Mouse (Mus musculus): ENCODE measurements around the gene Phlpp2.

Phlpp2 gene

DNA sequence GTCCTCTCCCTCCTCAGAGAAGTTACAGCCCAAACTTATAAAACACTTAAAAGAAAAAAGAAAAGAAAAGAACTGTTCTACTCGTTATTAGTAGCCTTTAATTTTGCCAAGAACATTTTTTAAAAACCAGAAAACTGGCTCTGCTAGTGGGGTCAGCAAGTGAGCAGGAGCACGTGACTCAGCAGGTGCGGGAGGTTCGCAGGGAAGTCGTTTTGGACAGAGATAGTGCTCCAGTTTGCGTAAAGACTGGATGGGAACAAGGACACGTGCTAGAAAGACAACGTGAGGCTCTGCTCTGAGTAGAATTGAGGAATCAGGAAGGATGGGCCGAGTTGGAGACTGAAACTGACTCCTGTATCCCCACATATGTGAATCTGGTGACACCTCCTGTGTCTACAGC, 94.6 kb downstream of the Phlpp2 start:
- DNase-seq (ENCODE audit: low read depth, low spot score) = no peak

DNA sequence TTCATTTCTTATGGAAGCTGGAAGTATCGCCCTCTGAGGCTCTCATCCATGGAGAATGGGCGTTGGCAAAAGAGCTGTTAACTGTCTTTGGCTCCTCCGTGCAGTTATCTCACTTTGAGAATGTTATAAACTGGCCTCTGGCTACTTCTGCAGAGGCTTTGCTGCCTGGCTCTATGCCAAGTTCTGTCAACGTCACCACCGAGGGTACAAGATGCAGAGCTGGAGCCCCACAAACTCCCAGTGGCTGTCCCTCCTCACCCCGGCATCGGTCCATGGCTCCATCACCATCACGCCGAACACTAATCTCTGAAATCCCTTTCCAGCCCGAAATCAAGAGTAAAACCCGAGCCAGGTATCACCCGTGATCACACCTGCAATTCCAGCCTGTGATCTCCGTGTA, 95.1 kb downstream of the Phlpp2 start:
- no peak for DNase-seq (ENCODE audit: low read depth, low spot score)

DNA sequence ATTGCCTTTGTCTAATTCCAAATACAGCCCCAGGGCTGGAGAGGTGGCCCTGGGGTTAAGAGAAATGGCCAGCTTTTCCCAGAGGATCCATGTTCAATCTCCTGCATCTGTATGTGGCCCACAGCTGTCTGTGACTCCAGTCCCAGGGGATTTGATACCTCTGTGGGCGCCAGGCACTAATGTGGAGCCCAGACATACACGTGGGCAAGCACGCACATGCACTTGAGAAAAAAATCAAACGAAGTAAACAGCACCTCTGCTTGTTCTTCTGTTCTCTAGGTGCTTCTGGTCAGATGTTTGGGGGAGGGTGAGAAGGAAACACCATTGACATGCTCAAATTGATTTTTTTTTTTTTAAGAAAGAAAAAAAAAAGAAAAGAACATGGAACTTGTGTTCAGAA, 95.8 kb downstream of the Phlpp2 start:
- DNase-seq (ENCODE audit: low read depth, low spot score) = no peak

DNA sequence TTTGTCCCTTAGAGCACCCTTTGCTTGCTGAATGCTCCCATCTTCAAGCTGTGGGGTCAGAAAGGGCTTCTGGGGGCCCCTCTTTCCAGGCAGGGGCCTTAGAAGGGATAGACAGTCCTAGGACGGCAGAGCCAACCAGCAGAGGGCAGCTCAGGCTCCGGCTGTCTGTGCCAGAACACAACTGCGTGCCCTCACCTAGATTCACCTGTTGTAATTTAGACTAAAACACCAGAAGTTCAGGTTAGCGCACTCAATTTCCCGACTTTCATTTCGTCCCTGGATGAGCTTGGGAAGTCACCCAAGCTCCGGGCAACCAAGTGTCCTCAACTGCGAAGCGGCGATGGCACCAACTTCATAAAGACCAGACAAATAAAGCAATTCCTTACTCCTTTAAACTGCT, 100.5 kb downstream of the Phlpp2 start:
- DNase-seq (ENCODE audit: low read depth, low spot score) = no peak

DNA sequence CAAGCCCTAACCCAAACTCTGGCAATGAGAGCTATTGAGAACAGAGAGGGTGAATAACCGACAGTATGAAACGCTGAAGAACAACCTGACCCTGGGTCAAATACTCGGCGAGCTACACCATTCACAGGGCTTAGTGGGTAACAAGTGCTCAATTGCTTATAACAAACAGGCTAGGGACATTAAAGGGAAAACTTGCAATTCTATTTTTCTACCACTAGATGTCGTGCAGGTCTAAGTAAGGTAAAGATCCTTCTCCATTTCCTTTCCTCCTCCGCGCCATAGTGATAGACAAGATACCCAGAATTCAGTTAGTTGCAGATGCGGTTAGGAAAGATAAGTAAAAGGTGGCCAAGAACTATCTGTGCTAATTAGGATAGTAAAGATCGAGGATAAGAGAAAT, 102.0 kb downstream of the Phlpp2 start:
- DNase-seq (ENCODE audit: low read depth, low spot score) = peak; percentile 82

DNA sequence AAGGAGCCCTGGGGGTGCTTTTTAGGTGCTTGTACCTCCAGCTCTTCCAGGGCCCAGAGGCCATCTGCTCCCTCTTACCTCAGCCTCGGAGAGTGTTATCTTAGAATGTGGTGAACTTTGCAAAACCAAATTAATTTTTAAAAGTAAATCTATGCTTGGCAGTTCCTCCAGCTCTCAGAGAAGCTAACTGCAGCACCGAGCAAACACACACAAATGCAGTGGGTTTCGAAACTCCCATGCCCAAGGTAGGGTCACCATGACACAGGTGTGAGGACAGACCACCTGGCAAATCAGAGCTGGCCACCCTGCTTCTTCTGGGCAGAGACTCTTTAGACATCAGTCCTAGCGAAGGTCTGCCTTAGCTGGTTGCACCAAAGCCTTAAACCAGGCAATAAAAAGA, 104.6 kb downstream of the Phlpp2 start:
- DNase-seq (ENCODE audit: low read depth, low spot score) = no peak

DNA sequence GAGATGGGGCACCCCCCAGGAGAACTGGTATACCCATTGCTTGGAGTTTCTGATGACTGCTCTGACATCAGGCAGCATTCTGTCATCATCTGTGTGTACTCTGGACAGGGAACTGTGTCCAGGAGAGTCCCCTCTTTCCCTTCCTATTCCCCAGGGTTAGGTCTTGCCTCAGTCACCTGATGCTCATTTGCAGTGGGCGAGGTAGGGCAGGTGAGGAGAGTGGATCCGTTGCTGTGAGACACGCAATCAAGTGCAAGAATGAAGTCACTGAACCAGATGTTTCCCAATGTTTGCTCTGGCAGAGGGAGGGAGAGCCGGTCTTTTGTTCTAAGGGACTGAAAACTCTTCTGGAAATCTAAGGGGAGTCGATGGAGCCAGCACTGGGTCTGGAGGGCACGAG, 111.0 kb downstream of the Phlpp2 start:
- no peak for DNase-seq (ENCODE audit: low read depth, low spot score)

DNA sequence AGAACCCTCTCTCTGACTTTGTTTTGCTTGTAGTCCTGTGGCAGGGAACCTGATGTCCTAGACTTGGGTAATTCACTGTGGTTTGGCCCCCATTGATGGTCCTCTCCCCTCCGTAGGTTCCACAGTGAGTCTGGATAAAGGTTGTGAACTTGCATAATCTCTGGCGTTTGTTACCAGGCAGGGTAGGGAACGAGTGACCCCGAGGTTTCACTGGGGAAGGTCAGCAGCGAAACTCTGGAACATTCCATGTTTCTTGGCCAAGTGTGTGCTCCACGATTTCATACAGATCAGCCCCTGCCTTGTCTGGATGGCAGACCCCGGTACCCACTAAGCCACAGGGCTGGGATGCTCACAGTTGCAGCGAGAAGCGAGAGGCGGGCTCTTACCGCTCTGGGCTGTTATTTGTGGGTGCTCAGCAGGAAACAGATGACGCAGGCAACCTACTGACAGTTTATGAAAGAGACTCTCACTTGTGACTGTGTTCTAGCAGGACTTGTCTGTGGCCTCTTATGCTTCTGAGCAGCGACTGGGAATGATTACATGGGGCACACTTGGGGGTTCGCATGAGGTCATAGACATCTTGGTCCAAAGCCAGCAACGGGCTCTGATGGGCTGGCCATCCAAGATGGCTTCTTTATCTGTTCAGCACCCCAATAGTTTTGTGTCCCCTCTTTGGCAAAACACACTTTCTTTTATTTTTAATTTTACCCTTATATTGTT, 114.2 kb downstream of the Phlpp2 start:
- no peak for DNase-seq (ENCODE audit: low read depth, low spot score)

DNA sequence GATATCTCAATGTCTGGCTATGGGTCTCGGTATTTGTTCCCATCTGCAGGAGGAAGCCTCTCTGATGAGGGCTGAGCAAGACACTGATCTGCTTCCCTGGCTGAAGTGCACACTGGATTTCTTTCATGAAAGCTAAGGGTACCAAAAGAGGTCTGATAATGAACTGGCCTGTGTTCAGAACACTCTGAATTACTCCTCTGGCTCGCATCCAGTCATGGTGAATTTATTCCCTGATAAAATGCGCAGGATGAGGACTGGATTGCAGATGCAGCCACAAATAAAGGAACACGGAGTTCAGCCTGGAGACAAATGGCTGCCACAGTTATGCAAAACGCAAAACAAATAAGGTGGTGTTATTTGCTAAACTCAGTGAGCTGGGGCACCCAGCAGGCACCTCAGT, 115.6 kb downstream of the Phlpp2 start:
- DNase-seq (ENCODE audit: low read depth, low spot score) = peak; percentile 58

DNA sequence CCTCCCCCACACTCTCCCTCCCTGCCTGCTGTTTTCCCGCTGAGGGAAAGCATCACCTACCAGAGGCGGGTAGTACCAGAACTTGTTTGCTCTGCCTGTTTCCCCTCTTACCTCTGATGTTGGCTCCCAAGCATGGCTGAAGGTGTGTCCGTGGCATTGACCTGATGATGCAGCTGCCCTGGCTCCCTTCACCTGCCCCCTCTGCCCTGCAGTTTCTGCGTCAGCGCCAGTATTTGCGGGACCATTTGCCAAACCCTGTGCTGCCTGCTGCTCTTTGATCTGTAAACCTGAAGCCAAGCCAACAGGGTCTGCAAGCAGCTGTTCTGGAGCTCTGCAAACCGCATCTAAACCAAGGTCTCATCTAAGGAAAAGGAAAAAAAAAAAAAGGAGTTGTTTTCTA, 118.0 kb downstream of the Phlpp2 start:
- DNase-seq (ENCODE audit: low read depth, low spot score) = no peak

DNA sequence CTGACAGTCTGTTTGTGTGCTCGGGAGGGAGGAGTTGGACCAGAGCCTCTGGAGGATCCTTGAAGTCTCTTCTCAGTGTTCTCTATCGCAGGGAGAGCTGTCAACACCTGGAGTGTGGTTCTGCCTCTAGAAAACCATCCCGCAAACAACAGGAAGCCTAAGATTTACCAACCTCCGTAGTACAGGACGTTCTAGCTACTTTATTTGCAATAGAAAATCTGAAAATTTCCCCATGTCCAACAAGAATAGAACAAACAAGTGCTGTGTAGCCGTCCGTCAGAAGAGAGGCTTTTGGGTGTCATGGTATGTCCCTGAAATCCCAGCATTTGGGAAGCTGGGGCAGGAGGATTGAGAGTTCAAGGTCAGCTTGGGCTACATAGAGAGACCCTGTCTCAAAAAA, 119.4 kb downstream of the Phlpp2 start:
- DNase-seq (ENCODE audit: low read depth, low spot score) = no peak

DNA sequence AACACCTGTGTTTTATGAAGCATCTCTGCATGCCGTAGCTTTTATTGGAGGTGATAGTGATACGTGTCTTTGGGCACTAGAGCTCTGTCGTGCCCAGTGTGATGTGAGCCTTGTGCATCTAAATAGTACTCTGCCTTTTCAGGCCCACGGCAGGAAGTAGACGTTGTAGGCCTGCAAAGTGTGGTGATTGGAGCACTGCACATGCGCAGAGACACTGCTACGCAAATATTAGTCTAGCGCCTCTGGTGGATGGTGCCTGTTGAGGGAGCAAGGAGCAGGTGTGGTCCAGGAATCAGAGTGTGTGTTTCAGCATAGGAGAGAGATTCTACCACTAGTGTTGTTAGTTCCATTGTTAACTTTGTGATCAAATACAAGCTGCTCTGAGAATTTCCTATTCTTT, 120.8 kb downstream of the Phlpp2 start:
- no peak for DNase-seq (ENCODE audit: low read depth, low spot score)

DNA sequence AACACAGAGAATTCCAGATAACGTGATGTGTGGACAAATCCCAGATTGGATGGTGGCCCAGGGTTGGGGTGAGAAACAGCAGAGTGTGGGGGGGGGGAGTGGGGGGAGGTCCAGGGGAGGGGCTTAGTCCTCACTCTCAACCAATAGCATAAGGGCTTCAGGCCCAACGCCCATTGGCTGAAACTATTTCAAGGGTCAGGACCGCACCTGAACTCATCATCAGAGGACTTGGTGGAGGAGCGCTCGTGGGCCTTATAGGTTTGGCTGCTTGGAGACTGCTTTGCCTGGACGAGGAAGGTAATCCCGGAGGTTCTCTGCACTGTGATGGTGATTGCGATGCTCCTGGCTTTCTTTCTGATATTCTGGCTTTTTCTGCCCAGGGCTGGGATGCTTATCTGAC, 121.9 kb downstream of the Phlpp2 start, which contains the start of gene Tat:
TSS of gene Tat (plus strand) at position 214 of the 400 bp plus-strand sequence.
- no peak for DNase-seq (ENCODE audit: low read depth, low spot score)

DNA sequence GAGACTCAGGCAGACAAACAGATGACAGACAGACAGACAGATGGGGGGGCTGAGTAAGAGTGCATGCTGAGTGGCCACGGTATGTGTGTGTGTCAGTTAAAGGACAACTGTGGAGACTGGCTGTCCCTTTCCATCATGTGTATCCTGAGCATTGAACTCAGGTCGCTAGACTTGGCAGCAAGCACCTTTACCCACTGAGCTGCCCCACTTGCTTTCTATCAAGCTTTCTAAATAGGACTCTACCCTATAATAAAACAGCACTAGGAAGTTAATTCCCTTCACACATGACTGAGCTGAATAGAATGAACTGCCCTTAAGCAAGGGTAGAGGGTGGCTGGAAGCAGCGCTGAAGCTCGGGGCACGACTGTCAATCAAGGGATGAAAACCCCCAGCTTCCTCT, 123.8 kb downstream of the Phlpp2 start:
- no peak for DNase-seq (ENCODE audit: low read depth, low spot score)

DNA sequence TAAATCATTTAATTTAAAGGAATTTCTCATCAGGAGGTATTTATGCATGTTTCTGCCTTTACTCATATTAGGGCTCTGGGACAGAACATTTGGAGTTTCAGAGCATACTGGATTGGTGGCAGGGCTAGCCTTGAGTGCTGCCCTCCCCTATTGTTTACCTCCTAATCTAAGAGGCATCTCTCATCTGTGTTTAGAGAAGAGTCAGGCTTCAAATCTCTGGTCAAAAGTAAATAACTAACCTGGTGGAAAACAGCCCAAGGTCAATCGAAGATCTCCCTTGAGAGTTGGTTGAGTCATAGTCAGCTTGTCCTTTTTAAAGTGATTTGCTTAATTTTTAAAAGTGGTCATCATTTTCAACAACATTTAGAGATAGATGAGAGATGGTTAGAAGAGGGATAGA, 124.6 kb downstream of the Phlpp2 start:
- no peak for DNase-seq (ENCODE audit: low read depth, low spot score)

All from brain, adult 2 months (tissue).